Mouse (Mus musculus): ENCODE measurements around the gene Egfl7. TPM values are rescaled to one million over a fixed set of nuclear protein-coding genes. Genes with fewer than 3 reads are reported as not detected.

Egfl7 gene
- polyA plus RNA-seq (2017; shearing (Covaris generic)): 2.2 TPM

DNA sequence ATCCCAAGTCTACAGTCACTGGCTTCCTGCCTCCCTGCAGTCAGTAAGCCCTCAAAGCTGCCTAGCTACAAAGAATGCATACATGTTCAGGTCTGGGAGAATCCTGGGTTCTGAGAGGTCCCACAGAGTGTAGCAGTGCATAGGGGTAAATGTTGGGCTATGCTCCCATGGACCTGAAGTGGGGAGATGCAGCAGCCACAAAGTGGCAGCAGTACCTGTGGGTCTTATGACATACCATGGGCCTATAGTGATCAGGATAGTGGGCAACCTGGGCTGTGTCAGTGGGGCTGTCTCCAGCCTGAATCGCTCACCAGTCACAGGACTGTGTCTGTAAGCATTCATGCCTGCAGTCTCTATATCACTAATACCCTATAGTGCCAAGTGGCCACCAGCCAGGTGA, at the start of gene Egfl7:
Gene Egfl7, plus strand, starts transcription at position 301 of the 400 bp plus-strand sequence.

DNA sequence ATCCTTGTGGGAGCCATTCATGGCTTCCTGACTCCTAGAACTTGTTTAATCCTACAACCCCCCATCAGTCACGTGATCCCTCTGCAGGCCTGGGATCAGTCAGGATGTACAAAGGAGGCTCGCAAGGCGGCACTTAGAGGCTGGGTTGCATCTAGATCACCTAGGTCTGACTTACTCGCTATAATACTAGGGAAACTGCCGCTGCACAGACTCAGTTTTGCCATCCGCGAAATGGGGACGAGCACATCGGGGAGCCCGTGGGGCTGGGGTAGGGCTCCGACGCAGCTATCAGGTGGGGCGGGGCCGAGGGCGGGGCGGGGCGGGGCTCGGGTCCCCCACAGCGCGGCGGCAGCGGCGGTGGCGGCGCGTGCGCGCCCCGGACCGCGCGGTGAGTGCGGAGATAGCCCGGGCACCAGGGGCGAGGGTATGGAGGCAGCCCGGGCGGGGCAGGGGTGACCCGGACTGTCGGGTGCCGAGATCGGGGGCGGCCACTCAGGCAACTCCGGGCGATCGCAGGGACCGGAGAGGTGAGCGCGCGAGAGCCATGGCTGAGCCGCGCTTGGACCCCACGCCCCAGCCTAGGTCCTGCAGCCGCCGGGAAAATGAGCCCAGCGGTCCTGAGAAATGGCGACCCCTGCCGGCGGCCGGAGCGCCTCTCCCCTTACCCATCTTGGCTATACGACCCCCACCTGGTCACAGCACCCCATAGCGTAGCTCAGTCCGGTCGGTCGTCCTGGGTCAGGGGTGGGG, 6.7 kb downstream of the Egfl7 start, which contains the start of gene Gm20532:
Gene Gm20532, plus strand, starts transcription at position 346 of the 750 bp plus-strand sequence.

DNA sequence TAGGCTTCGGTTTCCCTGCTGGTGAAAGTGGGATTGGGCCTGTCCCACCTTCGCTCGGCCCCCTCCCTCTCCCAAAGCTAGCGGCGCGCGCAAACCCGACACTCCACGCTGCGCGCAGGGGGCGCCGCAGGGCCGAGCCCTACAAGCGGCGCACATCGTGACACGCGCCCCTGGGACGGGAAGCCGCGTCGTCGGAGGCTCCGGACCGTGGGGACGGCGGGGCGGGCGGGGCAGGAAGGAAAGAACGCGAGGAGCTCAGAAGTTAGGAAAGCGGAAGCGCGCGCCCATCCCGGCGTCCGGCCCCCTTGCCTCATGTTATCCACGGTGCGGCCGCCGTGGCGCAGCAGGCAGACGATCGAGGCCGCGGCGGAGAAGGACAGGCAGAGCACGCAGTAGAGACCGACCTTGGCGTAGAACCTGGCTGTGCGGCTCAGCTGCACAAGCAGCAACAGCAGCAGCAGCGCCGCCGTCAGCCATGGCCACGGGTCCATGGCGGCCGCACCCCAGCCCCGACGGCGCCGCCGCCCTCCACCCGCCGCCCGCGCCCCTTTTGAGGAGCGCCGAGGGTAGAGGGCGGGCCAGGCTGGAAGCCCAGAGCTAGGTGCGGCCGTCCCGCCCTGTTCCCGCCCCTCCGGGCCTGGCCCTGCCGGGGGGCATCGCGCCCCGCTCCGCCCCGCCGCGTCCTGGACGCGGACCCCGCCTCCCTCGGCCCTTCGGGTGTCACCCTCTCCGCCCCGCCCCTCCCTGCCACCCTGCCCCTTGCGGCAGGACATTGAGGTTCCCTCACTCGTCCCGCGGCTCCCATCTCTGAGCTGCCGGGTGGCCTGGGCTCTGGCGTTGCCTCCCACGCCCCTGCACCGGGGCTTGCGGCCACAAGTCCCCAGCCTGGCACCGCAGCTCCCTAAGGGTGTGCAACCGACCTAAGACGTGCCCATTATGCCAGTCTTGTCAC, 24.2 kb downstream of the Egfl7 start, which contains the start of gene Agpat2:
Gene Agpat2, minus strand, starts transcription at position 698 of the 952 bp plus-strand sequence.

DNA sequence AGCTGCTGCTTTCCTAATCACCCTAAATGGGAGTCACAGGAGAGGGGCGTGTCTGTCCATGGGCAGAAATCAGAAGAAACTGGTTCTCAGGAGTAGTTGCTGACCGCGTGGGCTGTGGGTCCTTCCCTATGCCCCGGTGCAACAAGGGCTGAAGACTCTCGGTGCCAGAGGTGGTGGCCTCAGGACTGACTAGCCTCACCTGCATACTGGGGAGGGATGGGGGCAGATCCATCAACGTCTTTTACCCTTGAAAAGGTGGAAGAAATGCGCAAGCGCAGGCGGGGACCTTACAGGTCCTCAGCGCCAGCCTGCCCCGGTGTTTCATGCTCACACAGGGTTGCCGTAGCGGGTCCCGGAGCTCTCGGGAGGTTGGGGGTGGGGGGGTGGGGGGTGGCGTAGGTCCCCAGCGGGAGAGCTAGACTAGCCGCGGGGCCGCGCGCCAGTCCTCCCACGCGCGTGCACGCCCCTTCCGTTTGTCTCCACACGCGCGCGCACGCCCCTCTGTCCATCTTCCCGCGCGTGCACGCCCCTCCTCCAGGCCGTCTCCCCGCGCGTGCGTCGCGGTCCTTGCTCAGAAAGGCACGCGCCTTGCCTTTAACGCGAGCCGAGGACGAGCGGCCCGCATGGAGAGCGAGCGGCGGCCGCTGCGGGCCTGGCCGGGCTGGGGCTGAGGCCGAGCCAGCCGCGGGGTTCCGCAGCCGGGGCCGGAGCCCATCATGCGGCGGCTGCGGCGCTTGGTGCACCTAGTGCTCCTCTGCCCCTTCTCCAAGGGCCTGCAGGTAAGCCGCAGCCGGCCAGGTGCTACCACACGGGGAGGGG, 48.3 kb downstream of the Egfl7 start, which contains the start of gene Fam69b:
Gene Fam69b, plus strand, starts transcription at position 537 of the 819 bp plus-strand sequence.

Other genes with a start within 250 kb of the Egfl7 start
- 11.0 TPM for gene Dnlz, start 227.9 kb upstream of the Egfl7 start, polyA plus RNA-seq (2017; shearing (Covaris generic))
- gene Card9, start 219.1 kb upstream of the Egfl7 start, polyA plus RNA-seq (2017; shearing (Covaris generic)): not detected
- gene Snapc4, start 199.4 kb upstream of the Egfl7 start, polyA plus RNA-seq (2017; shearing (Covaris generic)): 44.1 TPM
- 145 TPM for gene Entr1, start 190.7 kb upstream of the Egfl7 start, polyA plus RNA-seq (2017; shearing (Covaris generic))
- gene Pmpca, start 190.7 kb upstream of the Egfl7 start, polyA plus RNA-seq (2017; shearing (Covaris generic)): 70.4 TPM
- 28.9 TPM for gene Inpp5e, start 170.8 kb upstream of the Egfl7 start, polyA plus RNA-seq (2017; shearing (Covaris generic))
- 39.8 TPM for gene Sec16a, start 134.8 kb upstream of the Egfl7 start, polyA plus RNA-seq (2017; shearing (Covaris generic))
- gene Notch1, start 63.4 kb upstream of the Egfl7 start, polyA plus RNA-seq (2017; shearing (Covaris generic)): 33.7 TPM
- gene Gm20532, start 6.6 kb downstream of the Egfl7 start, polyA plus RNA-seq (2017; shearing (Covaris generic)): not detected
- gene Agpat2, start 24.4 kb downstream of the Egfl7 start, polyA plus RNA-seq (2017; shearing (Covaris generic)): 19.8 TPM
- 8.5 TPM for gene Fam69b, start 48.4 kb downstream of the Egfl7 start, polyA plus RNA-seq (2017; shearing (Covaris generic))
- 15.7 TPM for gene Lcn4, start 91.3 kb downstream of the Egfl7 start, polyA plus RNA-seq (2017; shearing (Covaris generic))

All from effector memory CD4-positive, alpha-beta T cell, adult 7 months (primary cell).